Mouse (Mus musculus) brain, embryonic 14.5 days (tissue): ENCODE data around the gene 0610030E20Rik.

Experiments
- CTCF ChIP-seq: fragments of 200-500 bp; IDR thresholded peaks from 2 replicates; pipeline ENCODE4 v1.5.1; 2012; ENCODE audit warnings: inconsistent platforms, mild to moderate bottlenecking, moderate library complexity, borderline replicate concordance; ENCODE audit not compliant: insufficient read depth, insufficient read length; ENCODE audit errors: extremely low read depth
- POLR2A ChIP-seq: fragments of 200-500 bp; IDR thresholded peaks from 2 replicates; pipeline ENCODE4 v1.6.1; 2012; ENCODE audit warnings: mild to moderate bottlenecking, inconsistent platforms, borderline replicate concordance; ENCODE audit not compliant: poor library complexity, insufficient read depth, insufficient read length, severe bottlenecking; ENCODE audit errors: extremely low read depth

DNA sequence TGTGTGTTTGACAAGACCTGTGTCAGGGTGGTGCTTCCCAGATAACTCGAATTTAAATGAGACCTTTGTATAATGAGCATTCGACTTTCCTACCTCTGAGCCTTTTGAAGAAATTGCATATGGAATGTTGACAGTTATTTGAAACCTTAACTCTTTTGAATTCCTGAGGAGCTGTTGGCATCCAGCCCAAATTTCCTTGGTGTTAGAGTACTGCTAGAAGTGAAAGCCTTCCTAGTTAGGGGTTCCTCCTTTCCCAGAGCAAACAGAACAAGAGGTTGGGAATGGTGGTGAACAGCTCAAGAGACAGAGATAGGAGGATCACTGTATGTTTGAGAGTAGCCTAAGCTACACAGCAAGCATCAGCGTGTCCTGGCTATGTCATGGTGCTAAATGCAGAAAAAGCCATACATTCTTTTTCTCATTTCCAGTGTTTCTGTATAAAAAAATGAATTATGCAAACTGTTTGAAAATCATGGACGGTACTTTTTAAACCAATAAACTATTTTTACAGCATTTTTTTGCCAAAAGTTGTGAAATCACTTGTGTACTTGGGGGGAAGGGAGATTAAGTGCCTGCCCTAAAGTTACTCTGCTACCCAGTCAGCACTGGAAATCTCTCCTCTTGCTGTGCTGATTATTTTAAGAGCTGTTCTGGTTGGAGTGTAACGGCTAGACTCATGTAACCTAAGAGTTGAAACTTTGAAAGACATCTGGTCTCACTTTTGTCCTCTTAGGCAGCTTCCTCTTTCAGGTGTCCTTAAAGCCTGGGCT is 5.7 kb downstream of the 0610030E20Rik start:
- TF ChIP-seq CTCF (no peak), POLR2A (no peak)
